Mouse (Mus musculus): ENCODE data around the gene Adprm. TPM values are rescaled to one million over a fixed set of nuclear protein-coding genes. Genes with fewer than 3 reads are reported as not detected.
A peak's percentile ranks its signal among the peaks of the same experiment; 100 is the strongest.

The Adprm gene
- polyA plus RNA-seq, 1 experiment from 2014 or later: 30.6 TPM

- no peak overlapping the region for H3K9ac ChIP-seq (replicated peaks; ENCODE audit: low read depth, low read length)
- H3K27me3 ChIP-seq (ENCODE audit: control insufficient read depth, insufficient read depth, low read length): no peaks in the 10 kb centered on the region
- H3K9me3 ChIP-seq (ENCODE audit: control insufficient read depth, low read depth, low read length): no peaks in the 10 kb centered on the region
- H3K4me3 ChIP-seq (ENCODE audit: low read depth, low read length): no peak overlapping the region
- H3K4me2 ChIP-seq (replicated peaks; ENCODE audit: low read depth, low read length): no peak overlapping the region
- H3K36me3 ChIP-seq (ENCODE audit: control insufficient read depth, insufficient read depth, low read length): no peaks in the 10 kb centered on the region
- ATAC-seq (ENCODE audit: insufficient number of reproducible peaks, insufficient read depth, low FRiP score, low read depth): peak; percentile 80
- 64% methylated on average over 14 of the region's 14 CpGs for WGBS
- H3K27ac ChIP-seq (ENCODE audit: low read length): no peak overlapping the region
- 0 out of 2 replicates have a peak, but pooled peaks cover 5% of the 10 kb centered on the region for H3K4me1 ChIP-seq (ENCODE audit: control insufficient read depth, insufficient read depth, low read length)
Measured at GRCm38 (mm10) chr11:66998467-66999403, 53.7 kb downstream of the Adprm start.

GRCm38 (mm10) chr11:66996446-66996845, 55.9 kb downstream of the Adprm start:
- 82% methylated on average over 4 of the region's 4 CpGs for WGBS
- no peaks in the 10 kb centered on the region for H3K36me3 ChIP-seq (ENCODE audit: control insufficient read depth, insufficient read depth, low read length)
- no peak for ATAC-seq (ENCODE audit: insufficient number of reproducible peaks, insufficient read depth, low FRiP score, low read depth)

GRCm38 (mm10) chr11:66993674-66994073, 58.7 kb downstream of the Adprm start:
- no peak for ATAC-seq (ENCODE audit: insufficient number of reproducible peaks, insufficient read depth, low FRiP score, low read depth)
- no peak overlapping the region for H3K27ac ChIP-seq (ENCODE audit: low read length)
- no peaks in the 10 kb centered on the region for H3K36me3 ChIP-seq (ENCODE audit: control insufficient read depth, insufficient read depth, low read length)
- H3K4me2 ChIP-seq (replicated peaks; ENCODE audit: low read depth, low read length): no peak overlapping the region
- no peaks in the 10 kb centered on the region for H3K27me3 ChIP-seq (ENCODE audit: control insufficient read depth, insufficient read depth, low read length)
- no peak overlapping the region for H3K4me3 ChIP-seq (ENCODE audit: low read depth, low read length)
- H3K9me3 ChIP-seq (ENCODE audit: control insufficient read depth, low read depth, low read length): no peaks in the 10 kb centered on the region
- H3K9ac ChIP-seq (replicated peaks; ENCODE audit: low read depth, low read length): no peak overlapping the region
- 28% methylated on average over 1 of the region's 1 CpGs for WGBS
- 0 out of 2 replicates have a peak, but pooled peaks cover 4% of the 10 kb centered on the region for H3K4me1 ChIP-seq (ENCODE audit: control insufficient read depth, insufficient read depth, low read length)

More at GRCm38 (mm10) chr11:66996446-66996845, 55.9 kb downstream of the Adprm start:
- no peak overlapping the region for H3K4me3 ChIP-seq (ENCODE audit: low read depth, low read length)
- H3K27ac ChIP-seq (ENCODE audit: low read length): no peak overlapping the region
- 0 out of 2 replicates have a peak, but pooled peaks cover 5% of the 10 kb centered on the region for H3K4me1 ChIP-seq (ENCODE audit: control insufficient read depth, insufficient read depth, low read length)
- no peaks in the 10 kb centered on the region for H3K9me3 ChIP-seq (ENCODE audit: control insufficient read depth, low read depth, low read length)
- no peak overlapping the region for H3K4me2 ChIP-seq (replicated peaks; ENCODE audit: low read depth, low read length)
- H3K27me3 ChIP-seq (ENCODE audit: control insufficient read depth, insufficient read depth, low read length): no peaks in the 10 kb centered on the region
- H3K9ac ChIP-seq (replicated peaks; ENCODE audit: low read depth, low read length): no peak overlapping the region

GRCm38 (mm10) chr11:66992150-66992549, 60.2 kb downstream of the Adprm start:
- 78% methylated on average over 2 of the region's 2 CpGs for WGBS
- H3K27me3 ChIP-seq (ENCODE audit: control insufficient read depth, insufficient read depth, low read length): no peaks in the 10 kb centered on the region
- no peak for ATAC-seq (ENCODE audit: insufficient number of reproducible peaks, insufficient read depth, low FRiP score, low read depth)

More at GRCm38 (mm10) chr11:66992150-66992549, 60.2 kb downstream of the Adprm start:
- Histone ChIP-seq H3K4me3 (ENCODE audit: low read depth, low read length) (no peak overlapping the region), H3K9ac (replicated peaks; ENCODE audit: low read depth, low read length) (no peak overlapping the region), H3K9me3 (ENCODE audit: control insufficient read depth, low read depth, low read length) (no peaks in the 10 kb centered on the region), H3K4me2 (replicated peaks; ENCODE audit: low read depth, low read length) (no peak overlapping the region), H3K4me1 (ENCODE audit: control insufficient read depth, insufficient read depth, low read length) (no peaks in the 10 kb centered on the region), H3K36me3 (ENCODE audit: control insufficient read depth, insufficient read depth, low read length) (no peaks in the 10 kb centered on the region), H3K27ac (ENCODE audit: low read length) (no peak overlapping the region)

Small RNA genes within 50 kb of the gene (microRNA-seq; reads per million reads assigned to microRNA genes)
- gene Mir6923: not detected

Other genes with a start within 250 kb of the Adprm start
- 4.5 and 6.4 TPM in 2 replicates for gene Pirt, start 140.6 kb downstream of the Adprm start, polyA plus RNA-seq (2014; fragmentation: Nextera tagmentation; extraction: Ambion mirVana)
- gene Tmem238l, start 96.0 kb downstream of the Adprm start, polyA plus RNA-seq (2014; fragmentation: Nextera tagmentation; extraction: Ambion mirVana): 0.45 and 0.55 TPM in 2 replicates
- 1.6 and 2.2 TPM in 2 replicates for gene Tmem220, start 27.4 kb downstream of the Adprm start, polyA plus RNA-seq (2014; fragmentation: Nextera tagmentation; extraction: Ambion mirVana)
- gene Sco1, start 76 bp upstream of the Adprm start, polyA plus RNA-seq (2014; fragmentation: Nextera tagmentation; extraction: Ambion mirVana): 16.5 and 16.7 TPM in 2 replicates
- gene Myh3, start 25.7 kb upstream of the Adprm start, polyA plus RNA-seq (2014; fragmentation: Nextera tagmentation; extraction: Ambion mirVana): 0.20 TPM in 1 of 2 replicates, not detected in the other
- not detected in 2 replicates for gene Myh2, start 118.4 kb upstream of the Adprm start, polyA plus RNA-seq (2014; fragmentation: Nextera tagmentation; extraction: Ambion mirVana)
- gene Myh1, start 147.5 kb upstream of the Adprm start, polyA plus RNA-seq (2014; fragmentation: Nextera tagmentation; extraction: Ambion mirVana): 0.13 and 0.17 TPM in 2 replicates
- gene Myh4, start 185.4 kb upstream of the Adprm start, polyA plus RNA-seq (2014; fragmentation: Nextera tagmentation; extraction: Ambion mirVana): 0.04 TPM in 1 of 2 replicates, not detected in the other
- 0.38 and 0.70 TPM in 2 replicates for gene Myh8, start 224.5 kb upstream of the Adprm start, polyA plus RNA-seq (2014; fragmentation: Nextera tagmentation; extraction: Ambion mirVana)

Measured in stomach, embryonic 14.5 days (tissue).